Mouse (Mus musculus) thymus, postnatal 36 days (tissue): Measurements from ENCODE around the gene Uqcc2.

ENCODE experiments used
- DNase-seq, 2 experiments: peaks; one replicate each; pipeline ENCODE4 v3.0.0; 2022; ENCODE audit warnings: mixed read lengths in 2 of 2

The Uqcc2 gene

DNA sequence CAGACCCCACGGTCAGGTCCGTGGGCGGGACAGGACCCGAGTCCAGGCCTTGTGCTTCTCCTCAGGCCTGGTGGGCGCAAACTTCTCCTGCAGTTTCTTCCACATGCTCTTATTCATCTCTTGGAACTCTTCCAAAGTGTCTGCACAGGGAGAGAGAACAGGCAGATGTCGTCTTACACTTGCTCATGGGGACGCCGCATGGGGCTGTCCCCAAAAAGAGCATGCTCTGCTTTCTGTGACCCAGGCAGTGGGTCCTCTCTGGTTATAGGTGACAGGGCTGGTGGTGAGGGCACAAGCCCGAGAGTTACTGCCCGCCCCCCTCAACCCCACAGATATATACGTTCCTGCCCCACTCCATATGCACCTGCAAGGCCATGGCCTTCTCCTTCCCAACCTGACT lies 11.0 kb downstream of the Uqcc2 start:
- no peak for DNase-seq

GRCm38 (mm10) chr17:27121781-27122180 lies 11.9 kb downstream of the Uqcc2 start:
- no peak for DNase-seq

DNA sequence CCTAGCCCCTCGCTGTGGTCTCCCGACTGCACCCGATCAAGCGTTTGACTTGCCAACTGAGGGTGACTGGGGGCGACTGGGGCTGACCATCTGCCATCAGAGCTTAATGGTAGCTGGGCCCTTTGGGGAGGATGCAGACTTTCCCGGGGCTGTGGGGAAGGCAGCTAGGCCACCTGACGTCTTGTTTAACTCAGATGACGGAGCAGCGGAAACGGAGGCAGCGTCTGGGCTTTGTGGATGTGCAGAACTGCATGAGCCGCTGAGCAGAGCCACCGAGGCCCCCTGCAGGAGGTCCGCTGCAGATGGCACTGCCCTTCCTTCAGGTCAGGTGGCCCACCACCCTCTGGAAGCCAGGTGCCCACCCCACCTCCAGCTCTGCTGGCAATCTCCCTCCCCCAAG lies 12.4 kb downstream of the Uqcc2 start:
- peak in 1 of 2 experiments; percentile 27 for DNase-seq

DNA sequence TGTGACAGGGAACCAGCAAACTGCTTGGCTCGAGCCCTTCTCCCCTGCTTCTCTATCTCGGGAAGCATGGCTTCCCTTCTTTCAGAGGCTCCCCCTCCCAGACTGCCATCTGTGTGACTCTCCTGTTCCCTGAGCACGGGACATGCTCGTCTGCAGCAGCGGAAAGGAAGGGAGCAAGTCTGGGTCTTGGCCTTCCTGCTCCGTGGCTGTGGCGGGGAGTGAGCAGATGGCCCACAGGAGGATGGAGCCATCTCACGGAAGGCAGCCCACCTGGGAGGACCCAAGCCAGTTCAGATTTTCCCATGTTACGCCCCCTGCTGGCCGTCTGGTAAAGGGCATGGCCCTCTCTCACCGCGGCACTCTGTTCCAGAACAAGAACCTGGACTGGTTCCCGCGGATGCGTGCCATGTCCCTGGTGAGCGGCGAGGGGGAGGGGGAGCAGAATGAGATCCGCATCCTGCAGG lies 13.1 kb downstream of the Uqcc2 start:
- peak; percentile 29 to 40 for DNase-seq

DNA sequence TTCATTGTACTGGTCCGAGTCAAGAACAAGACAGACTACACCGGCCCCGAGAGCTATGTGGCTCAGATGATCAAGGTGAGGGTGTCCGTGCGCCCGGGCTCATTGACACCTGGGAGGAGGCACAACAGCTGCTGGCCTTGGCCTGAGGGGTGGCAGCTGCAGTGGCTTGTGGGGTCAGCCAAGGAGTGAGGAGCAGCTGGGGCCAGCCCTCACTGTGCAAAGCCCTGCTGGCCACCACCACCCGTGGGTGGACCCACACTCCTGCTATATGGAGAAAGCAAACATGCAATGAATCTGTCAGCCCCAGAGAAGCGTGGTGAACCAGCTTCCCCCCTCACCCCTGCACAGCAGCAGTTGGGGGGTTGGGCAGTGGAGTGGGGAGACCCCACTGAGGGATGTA lies 13.8 kb downstream of the Uqcc2 start:
- no peak for DNase-seq

DNA sequence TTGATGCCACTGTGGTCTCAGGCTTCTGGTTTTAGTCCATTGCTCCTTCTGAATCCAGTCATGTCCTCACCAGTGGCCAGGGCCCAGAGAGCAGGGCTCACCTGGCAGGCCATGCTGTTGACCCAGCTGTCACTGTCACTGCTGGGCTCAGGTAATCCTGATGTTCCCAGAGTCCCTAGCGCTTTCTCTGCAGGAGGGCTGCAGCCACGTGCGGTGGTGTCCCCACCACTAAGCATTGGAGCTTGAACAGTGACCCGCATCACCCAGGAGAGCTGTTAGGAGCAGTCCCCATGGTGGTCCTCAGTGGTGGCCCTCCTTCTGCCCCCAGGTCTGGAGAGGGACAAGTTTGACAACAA lies 14.2 kb downstream of the Uqcc2 start:
- no peak for DNase-seq

GRCm38 (mm10) chr17:27118676-27119539 lies 14.8 kb downstream of the Uqcc2 start:
- no peak for DNase-seq

GRCm38 (mm10) chr17:27110072-27110471 lies 23.6 kb downstream of the Uqcc2 start:
- no peak for DNase-seq

GRCm38 (mm10) chr17:27107936-27108335 lies 25.8 kb downstream of the Uqcc2 start:
- no peak for DNase-seq

- peak in 1 of 2 experiments; percentile 32 for DNase-seq
Observed at GRCm38 (mm10) chr17:27106745-27107144, 27.0 kb downstream of the Uqcc2 start.

DNA sequence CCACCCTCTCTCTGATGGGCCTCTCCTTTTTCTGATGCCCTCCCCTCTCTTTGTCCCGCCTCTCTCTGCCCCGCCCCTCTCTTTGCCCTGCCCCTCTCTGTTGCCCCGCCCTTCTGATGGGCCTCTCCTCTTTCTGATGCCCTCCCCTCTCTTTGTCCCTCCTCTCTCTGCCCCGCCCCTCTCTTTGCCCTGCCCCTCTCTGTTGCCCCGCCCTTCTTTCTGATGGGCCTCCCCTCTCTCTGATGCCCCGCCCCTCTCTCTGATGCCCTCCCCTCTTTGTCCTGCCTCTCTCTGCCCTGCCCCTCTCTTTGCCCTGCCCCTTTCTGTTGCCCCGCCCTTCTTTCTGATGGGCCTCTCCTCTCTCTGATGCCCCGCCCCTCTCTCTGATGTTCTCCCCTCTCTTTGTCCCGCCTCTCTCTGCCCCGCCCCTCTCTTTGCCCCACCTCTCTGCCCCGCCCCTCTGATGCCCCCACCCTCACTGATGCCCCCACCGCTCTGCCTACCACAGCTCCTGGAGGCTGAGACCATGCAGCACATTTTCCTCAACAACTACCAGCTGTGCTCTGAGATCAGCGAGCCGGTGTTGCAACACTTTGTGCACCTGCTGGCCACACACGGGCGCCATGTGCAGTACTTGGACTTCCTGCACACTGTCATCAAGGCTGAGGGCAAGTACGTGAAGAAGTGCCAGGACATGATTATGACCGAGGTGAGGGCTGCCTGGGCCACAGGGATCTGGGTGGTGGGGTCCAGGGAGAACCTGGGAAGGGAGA lies 27.8 kb downstream of the Uqcc2 start:
- no peak for DNase-seq

GRCm38 (mm10) chr17:27101675-27102074 lies 32.0 kb downstream of the Uqcc2 start:
- no peak for DNase-seq

DNA sequence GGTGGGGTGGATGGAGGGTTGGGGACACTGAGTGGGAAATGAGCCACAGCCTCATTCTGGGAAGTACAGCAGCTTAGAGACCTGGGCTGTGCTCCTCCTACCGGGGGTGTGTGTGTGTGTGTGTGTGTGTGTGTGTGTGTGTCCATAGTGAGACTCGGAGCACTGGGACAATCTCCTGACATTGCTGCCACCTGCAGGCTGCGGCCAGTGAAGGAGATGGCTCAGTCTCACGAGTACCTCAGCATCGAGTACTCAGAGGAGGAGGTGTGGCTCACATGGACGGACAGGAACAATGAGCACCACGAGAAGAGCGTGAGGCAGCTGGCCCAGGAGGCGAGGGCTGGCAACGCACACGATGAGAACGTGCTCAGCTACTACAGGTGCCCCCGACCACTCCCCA lies 38.0 kb downstream of the Uqcc2 start:
- DNase-seq: no peak

- no peak for DNase-seq
Observed at GRCm38 (mm10) chr17:27090068-27090467, 43.6 kb downstream of the Uqcc2 start.

DNA sequence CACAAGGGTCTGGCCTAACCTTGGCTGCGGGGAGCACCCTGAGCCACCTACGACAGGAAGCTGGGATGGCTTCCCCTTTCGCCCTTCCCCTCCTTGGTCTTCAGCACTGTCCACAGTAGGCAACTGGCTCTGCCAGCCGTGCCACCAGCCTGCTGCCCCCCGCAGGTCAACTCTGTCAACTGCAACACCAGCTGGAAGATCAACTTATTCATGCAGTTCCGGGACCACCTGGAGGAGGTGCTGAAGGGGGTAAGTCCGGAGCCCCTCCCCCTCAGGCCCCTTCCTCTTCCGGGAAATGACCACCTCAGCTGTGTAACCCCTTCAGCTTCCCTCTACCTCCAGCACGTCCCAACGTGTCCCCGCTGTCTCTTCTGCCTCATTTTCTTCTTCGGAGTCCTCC lies 46.3 kb downstream of the Uqcc2 start:
- peak; percentile 68 for DNase-seq

GRCm38 (mm10) chr17:27085676-27086075 lies 48.0 kb downstream of the Uqcc2 start:
- DNase-seq: peak; percentile 72 to 79

GRCm38 (mm10) chr17:27083601-27084000 lies 50.1 kb downstream of the Uqcc2 start:
- no peak for DNase-seq

GRCm38 (mm10) chr17:27082796-27083195 lies 50.9 kb downstream of the Uqcc2 start:
- DNase-seq: no peak

DNA sequence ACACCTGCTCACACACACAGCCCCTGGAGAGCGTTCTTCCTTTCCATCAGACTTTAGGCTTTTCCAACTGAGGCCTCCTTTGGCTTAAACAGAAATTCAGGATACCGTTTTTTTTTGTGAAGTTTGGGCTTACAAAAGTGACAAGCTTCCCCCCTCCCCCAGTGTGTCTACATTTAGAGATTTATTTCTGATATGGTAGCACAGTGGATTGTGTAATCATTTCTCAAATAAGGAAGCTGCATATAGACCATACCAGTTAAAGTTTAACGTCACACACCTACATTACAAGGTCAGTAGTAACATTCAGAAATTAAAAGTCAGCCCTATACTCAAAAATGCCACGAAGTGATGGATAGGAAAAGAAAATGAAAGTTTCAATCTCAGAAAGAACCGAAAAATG lies 51.8 kb downstream of the Uqcc2 start:
- no peak for DNase-seq

- DNase-seq: no peak
Observed at GRCm38 (mm10) chr17:27078499-27078898, 55.2 kb downstream of the Uqcc2 start.

DNA sequence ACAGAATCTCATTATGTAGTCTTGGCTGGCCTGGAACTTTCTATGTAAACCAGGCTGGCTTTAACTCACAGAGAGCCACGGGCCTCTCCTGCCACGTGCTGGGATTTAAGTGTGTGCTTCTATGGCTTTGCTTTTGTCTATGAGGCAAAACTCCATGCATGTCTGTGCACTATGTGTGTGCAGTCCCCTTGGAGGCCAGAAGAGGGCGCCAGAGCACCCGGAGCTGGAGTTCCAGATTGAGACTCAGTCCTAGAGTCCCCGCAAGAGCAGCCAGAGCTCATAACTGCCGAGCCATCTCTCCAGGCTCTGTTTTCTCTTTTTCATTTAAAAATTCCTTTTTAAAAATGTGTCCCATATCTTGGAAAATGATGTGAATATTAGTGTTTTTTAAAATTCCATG lies 55.8 kb downstream of the Uqcc2 start:
- no peak for DNase-seq

DNA sequence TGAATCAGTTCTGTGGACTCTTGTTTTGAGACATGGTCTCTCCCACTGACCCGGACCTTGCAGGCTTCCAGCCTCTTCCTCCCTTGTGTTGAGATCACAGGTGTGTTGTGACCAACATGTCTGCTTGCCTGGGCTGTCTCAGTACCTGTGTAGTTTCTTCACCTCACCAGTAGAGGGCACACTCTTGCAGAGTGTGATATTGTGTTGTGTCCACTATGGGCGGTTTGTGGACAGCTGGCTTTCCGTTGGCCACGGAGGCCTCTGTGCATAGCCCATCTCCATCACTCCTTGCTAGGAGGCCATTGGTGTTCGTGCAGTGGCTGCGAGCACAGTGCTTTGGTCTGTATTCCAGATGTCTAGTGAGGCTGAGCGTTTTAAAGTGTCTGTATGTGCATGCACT lies 56.6 kb downstream of the Uqcc2 start:
- no peak for DNase-seq

DNA sequence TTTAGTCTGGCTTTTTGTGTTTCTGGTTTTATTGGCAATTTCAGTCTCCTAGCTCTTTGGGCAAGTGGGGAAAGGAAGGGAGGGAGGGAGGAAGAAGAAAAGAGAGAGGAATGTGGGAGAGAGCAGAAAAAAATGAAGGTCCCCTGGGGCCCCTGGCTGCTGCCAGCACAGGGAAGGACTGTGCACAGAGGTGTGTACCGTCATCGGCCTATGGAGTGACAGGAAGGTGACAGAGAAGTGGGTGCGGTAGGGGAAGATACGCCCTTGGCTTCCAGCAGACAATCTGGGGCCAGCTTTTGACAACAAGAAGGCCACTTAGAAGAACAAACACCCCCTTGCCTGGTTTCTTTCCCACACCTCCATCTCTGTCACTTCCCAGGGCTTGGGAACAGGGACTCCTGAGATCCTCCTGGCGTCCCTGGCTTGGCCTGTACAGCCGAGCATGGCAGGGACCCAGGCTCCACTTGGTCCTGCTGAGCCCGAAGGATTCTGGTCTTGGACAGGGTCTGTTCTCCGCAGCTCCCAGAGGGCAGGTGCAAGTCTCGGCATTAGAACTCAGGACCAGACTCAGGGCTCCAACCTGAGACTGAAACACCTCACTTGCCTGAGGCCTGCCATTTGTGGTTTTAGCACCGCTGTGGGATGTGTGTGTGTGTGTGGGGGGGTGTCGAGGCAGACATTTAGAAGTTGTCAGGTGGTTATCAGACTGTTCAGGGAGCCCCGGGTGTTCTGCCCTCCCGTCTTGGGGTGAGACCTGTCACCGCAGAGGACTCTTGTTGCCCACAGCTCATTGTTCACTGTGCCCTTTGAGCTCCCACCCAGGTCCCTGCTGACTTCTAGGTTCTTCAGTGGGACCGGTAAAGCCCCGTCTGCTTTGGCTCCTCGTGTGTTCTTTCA lies 58.6 kb downstream of the Uqcc2 start:
- DNase-seq: peak in 1 of 2 experiments; percentile 40
